In the genomic region with DNA sequence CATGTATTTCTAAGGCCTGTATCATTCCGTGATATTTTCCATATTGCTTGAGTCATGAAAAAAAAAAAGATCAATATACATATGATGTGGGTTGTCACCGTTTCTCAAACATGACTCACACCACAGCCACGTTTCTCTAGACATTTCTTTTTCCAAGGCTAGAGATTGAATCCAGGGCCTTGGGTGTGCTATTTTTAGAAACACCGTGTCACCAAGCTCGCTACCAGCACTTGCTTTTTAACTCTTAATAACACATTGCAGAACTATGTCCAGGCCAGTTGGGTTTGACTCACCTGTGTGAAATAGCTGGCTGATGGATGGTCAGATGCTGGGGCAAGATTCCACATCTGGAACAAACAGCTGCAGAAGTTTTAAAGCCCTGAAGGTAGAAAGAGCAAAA, we compare ENCODE assay signal across 21 mouse cellular contexts.
DNase-seq lines count a peak whose midpoint lies in the region; ATAC-seq lines count a peak whose summit lies in the region.
"Had no signal": no experiment of that assay in that cellular context is flagged by ENCODE, and none has a peak within 500 bp of the region (broad histone marks: within the 10 kb centered on the region; RNA-seq: fewer than 3 reads in every experiment).

No protein-coding gene starts in this region.

- peak; percentile 18 for DNase-seq in adrenal gland, adult 2 months
- DNase-seq in adrenal gland, postnatal 14 days, result no peak
- no peak for DNase-seq in heart, adult 18-20 months
- peak; percentile 55 for DNase-seq in 3T3-L1 (ENCODE audit: low read depth, low spot score)
- DNase-seq in fibroblast of lung, adult 2 months (ENCODE audit: low read depth), result peak; percentile 2
- DNase-seq in liver, embryonic 11.5 days (ENCODE audit: low spot score), result no peak
- no peak for DNase-seq in cerebellum, postnatal 14 days
- DNase-seq: cerebellum, adult 11 months; cerebellum, adult 8-10 months; cerebellum, postnatal 25 days; forebrain, postnatal 0 days; gastrocnemius, postnatal 14 days; heart, postnatal 10 days; kidney, adult 11 months had no signal

- peak overlapping the region; percentile 29 for H3K4me2 ChIP-seq in heart, embryonic 14.5 days (ENCODE audit: low read length)
- no peak overlapping the region for H3K4me2 ChIP-seq in liver, embryonic 11.5 days
- H3K4me2 ChIP-seq: embryonic facial prominence, embryonic 12.5 days; forebrain, embryonic 13.5 days; hindbrain, embryonic 13.5 days had no signal

- no peak overlapping the region for H3K4me3 ChIP-seq in heart, embryonic 14.5 days (ENCODE audit: control insufficient read depth in 1 of 2, insufficient read depth in 1 of 2, low read depth in 1 of 2, low read length in 2 of 2)
- H3K4me3 ChIP-seq in liver, embryonic 11.5 days (ENCODE audit: low read depth, low read length), result no peak overlapping the region
- H3K4me3 ChIP-seq: embryonic facial prominence, embryonic 12.5 days; forebrain, embryonic 13.5 days; hindbrain, embryonic 13.5 days had no signal

- H3K27me3 ChIP-seq in heart, embryonic 14.5 days (ENCODE audit: control insufficient read depth, insufficient read depth, low read length), result no peaks in the 10 kb centered on the region
- H3K27me3 ChIP-seq in liver, embryonic 11.5 days (replicated peaks; ENCODE audit: control insufficient read depth, insufficient read depth, low read length), result no peaks in the 10 kb centered on the region
- H3K27me3 ChIP-seq: embryonic facial prominence, embryonic 12.5 days; forebrain, embryonic 13.5 days; Patski had no signal

- H3K27ac ChIP-seq in heart, embryonic 14.5 days (replicated peaks in 1 of 2; ENCODE audit: control insufficient read depth in 1 of 2, insufficient read depth in 1 of 2, low read depth in 2 of 2, low read length in 2 of 2), result peak overlapping the region; percentile 65 to 67
- no peak overlapping the region for H3K27ac ChIP-seq in liver, embryonic 11.5 days (ENCODE audit: low read depth, low read length)
- H3K27ac ChIP-seq: embryonic facial prominence, embryonic 12.5 days; forebrain, embryonic 13.5 days; hindbrain, embryonic 13.5 days; hindbrain, postnatal 0 days had no signal

- no peak for ATAC-seq in heart, embryonic 14.5 days (ENCODE audit: insufficient number of reproducible peaks, insufficient read depth, low FRiP score, low read depth)
- ATAC-seq in liver, embryonic 11.5 days (replicated peaks; ENCODE audit: low FRiP score), result no peak
- ATAC-seq: activated CD4-positive, CD25-positive, alpha-beta regulatory T cell, adult 4 months; forebrain, embryonic 13.5 days; forebrain, postnatal 0 days; hindbrain, postnatal 0 days; Patski had no signal

- H3K36me3 ChIP-seq in heart, embryonic 14.5 days (ENCODE audit: control insufficient read depth, insufficient read depth, low read length), result no peaks in the 10 kb centered on the region
- H3K36me3 ChIP-seq in liver, embryonic 11.5 days (ENCODE audit: control insufficient read depth, insufficient read depth, low read length), result no peaks in the 10 kb centered on the region
- H3K36me3 ChIP-seq: embryonic facial prominence, embryonic 12.5 days; hindbrain, embryonic 13.5 days had no signal

- H3K9ac ChIP-seq in heart, embryonic 14.5 days (ENCODE audit: low read length), result no peak overlapping the region
- no peak overlapping the region for H3K9ac ChIP-seq in liver, embryonic 11.5 days (ENCODE audit: low read depth, low read length)
- H3K9ac ChIP-seq: embryonic facial prominence, embryonic 12.5 days; forebrain, embryonic 13.5 days; forebrain, postnatal 0 days; hindbrain, embryonic 13.5 days had no signal

- H3K4me1 ChIP-seq in heart, embryonic 14.5 days (ENCODE audit: control insufficient read depth in 2 of 2, insufficient read depth in 2 of 2, low read length in 2 of 2), result peaks cover 20% of the 10 kb centered on the region in 2 experiments
- H3K4me1 ChIP-seq in liver, embryonic 11.5 days (replicated peaks; ENCODE audit: control insufficient read depth, insufficient read depth, low read length), result no peaks in the 10 kb centered on the region
- H3K4me1 ChIP-seq: forebrain, embryonic 13.5 days had no signal

- 15% methylated on average over 5 of the region's 5 CpGs for WGBS in heart, embryonic 14.5 days
- 51% methylated on average over 5 of the region's 5 CpGs for WGBS in liver, embryonic 11.5 days

- H3K9me3 ChIP-seq in heart, embryonic 14.5 days (ENCODE audit: control insufficient read depth, low read length), result no peaks in the 10 kb centered on the region
- H3K9me3 ChIP-seq in liver, embryonic 11.5 days (ENCODE audit: control insufficient read depth, low read length), result no peaks in the 10 kb centered on the region
- H3K9me3 ChIP-seq: embryonic facial prominence, embryonic 12.5 days; forebrain, embryonic 13.5 days; hindbrain, embryonic 13.5 days had no signal

Comparison
In these comparisons a context has a peak if more than half of its experiments do, and no peak if none do; other contexts are left out.
1. DNase-seq: peak in adrenal gland, adult 2 months (single experiment), 3T3-L1 (single experiment) and fibroblast of lung, adult 2 months (single experiment); none in adrenal gland, postnatal 14 days (single experiment), heart, adult 18-20 months (0 of 2), liver, embryonic 11.5 days (single experiment) and cerebellum, postnatal 14 days (0 of 2).